Mouse (Mus musculus): ENCODE measurements around the gene Crtc2.

Crtc2 gene

DNA sequence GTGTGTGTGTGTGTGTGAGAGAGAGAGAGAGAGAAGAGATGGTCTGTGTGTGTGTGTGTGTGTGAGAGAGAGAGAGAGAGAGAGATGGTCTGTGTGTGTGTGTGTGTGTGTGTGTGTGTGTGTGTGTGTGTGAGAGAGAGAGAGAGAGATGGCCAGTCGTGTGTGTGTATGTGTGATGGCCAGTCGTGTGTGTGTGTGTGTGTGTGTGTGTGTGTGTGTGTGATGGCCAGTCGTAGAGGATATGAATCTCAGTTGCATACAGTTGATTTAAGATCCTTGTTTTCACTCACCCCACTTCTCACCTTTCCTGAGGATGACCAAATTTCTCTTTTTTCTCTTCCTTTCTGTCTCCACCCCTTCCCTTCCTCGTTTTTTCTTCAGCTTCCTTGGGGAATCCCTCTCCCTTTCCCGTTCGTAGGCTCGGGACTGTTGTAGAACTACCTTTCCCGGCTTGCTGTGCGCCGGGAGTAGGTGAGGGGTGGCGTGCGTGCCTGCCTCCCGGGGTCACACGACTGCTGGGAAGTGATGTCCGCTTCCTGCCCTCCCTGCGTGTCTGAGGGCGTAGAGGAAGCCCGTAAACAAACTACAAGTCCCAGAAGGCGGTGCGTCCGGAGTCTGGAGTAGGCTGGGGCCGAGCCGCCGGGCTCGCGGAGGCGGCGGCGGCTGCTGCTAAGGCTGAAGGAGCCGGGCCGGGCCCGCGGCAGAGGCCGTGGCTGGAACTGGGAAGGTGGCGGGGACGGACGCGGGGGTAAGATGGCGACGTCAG is at the start of gene Crtc2:
Crtc2 (plus strand) TSS at position 511 of the 766 bp plus-strand sequence.
- DNase-seq: peak; percentile 94 to 97

DNA sequence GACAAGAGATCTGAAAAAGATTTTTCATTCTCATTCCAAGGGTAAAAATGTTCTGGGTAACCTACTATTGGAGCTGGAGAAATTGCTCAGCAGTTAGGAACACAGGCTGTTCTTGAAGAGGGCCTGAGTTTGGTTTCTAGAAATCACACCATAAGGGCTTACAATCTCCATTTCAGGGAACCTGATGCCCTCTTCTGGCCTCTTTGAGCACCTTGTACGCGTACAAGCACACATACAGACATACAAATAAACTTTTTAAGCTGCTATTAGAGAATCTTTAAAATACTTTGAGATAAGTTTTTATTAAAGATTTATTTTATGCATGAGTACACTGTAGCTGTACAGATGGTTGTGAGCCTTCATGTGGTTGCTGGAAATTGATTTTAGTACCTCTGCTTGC is 49.4 kb upstream of the Crtc2 start:
- no peak for DNase-seq

DNA sequence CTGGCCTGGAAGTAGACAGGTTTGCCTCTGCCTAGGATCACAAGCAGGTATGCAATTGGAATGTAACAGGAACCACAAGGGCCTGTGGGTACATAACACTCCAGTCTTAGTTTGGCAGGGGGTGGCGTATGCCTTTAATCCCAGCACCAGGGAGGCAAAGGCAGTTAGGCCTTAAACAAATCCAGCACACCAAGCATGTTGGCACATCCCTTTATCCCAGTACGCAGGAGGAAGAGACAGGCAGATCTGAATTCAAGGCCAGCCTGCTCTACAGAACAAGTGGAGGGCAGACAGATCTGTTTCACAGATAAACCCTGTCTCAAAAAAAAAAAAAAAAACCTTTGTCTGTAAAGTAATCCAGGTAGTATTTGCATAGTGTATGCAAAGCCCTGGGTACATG is 45.3 kb upstream of the Crtc2 start:
- DNase-seq: no peak

DNA sequence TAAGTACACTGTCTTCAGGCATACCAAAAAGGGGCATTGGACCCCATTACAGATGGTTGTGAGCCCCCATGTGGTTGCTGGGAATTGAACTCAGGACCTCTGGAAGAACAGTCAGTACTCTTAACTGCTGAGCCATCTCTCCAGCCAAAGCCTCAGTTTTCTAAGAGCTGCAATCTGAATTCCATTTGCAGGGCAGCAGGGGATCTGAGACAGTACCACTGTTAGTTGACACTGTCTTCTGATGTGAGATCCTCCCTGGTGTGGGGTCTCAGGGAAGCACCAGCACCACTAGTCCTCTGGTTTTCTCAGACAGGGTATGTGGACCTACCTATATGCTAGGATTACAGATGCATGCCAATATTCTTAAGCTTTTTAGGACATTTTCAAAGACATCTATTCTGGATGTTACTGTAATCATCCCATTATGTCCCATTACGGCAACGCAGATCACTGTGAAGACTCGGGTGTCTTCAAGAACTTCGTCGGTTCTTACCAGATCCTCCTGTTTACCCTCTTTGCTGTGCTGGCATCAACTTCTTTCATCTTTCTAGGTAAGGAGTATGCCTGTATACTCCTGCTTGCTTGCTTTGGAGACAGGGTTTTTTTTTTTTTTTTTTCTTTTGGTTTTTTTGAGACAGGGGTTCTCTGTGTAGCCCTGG is 43.9 kb upstream of the Crtc2 start:
- no peak for DNase-seq

DNA sequence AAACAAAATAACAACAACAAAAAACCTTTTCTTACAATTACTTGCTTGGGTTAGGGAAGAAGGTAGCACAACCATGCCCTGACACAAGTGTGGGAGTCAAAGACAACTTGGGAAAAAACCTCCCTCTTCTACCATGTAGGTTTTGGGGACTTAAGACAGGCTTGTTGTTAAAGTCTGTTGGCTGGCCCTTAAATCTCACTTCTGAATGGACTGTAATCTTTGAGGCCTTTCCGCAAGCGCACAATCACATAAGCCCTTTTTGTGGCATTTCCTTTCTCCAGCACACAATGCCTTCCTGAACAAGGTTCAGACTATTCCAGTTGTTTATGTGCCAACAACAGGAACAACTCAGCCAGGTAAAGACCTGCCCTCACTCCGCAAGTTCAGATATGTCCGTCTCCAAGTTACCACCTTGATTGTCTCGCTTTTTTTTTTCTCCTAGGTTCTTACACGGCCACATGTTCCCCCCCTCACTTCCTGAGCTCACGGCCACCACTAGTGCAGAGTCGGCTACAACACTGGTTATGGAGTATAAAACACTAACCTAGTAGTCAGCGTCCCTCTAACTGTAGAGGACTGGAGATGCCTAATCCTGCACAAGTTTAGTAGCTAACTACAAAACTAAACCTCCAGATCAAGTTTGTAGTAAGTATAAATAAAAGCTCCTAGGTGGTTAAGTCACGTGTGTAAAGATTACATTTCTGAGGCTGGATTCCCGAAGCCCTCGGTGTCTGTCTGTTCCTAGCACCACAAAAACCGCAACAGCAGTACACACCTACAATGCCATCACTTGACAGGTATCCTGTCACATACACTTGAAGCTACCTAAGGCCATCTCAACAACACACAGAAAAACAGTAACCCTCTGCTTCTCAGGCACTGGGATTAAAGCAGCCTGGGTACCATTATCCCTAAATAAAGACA is 42.2 kb upstream of the Crtc2 start:
- DNase-seq: no peak

DNA sequence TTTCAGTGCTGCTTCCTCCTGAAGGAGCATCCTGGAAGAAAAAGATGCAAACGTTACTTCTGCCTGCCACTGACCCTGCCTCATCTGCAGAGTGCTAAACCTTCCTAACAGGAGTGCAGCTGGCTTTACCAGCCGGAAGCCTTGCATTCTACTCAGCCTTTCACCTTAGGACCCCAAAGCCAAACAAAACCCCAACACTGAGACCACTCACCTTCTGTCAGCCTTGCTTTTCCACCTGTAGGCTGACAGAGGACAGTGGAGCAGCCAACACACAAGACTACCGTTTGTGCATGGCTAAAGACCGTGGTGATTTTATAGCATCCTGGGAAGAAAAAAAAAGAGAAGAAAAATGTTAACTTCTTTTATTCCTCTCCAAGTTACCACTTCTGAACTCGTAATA is 41.2 kb upstream of the Crtc2 start:
- no peak for DNase-seq

DNA sequence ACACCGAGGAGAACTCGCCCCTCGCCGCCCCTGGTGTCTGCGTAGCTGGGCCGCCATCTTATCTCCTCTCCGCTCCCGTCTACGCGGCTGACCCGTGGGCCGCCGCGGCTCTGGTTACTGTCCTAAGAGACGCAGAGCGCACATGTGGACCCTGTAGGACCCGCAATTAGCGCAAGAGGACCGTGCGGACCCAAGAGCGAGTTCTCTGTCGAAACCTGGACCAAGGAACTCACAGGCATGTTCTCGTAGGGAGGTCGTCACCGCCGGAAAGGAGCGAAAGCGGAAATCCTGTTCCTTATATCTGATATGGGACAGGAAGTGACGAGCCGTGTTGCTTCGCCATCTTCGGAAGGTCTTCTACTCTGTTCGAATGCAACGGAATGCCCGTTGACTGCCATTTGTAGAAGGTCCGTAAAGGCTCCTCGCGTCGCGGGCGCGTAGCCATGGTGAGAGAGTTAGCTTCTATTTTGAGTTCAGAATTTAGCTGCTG is 40.5 kb upstream of the Crtc2 start, which contains the start of the genes Rps27 and Rab13:
Rps27 (minus strand) TSS at position 275 of the 490 bp plus-strand sequence.
Rab13 (plus strand) TSS at position 319 of the 490 bp plus-strand sequence.
- DNase-seq: peak; percentile 82 to 91

DNA sequence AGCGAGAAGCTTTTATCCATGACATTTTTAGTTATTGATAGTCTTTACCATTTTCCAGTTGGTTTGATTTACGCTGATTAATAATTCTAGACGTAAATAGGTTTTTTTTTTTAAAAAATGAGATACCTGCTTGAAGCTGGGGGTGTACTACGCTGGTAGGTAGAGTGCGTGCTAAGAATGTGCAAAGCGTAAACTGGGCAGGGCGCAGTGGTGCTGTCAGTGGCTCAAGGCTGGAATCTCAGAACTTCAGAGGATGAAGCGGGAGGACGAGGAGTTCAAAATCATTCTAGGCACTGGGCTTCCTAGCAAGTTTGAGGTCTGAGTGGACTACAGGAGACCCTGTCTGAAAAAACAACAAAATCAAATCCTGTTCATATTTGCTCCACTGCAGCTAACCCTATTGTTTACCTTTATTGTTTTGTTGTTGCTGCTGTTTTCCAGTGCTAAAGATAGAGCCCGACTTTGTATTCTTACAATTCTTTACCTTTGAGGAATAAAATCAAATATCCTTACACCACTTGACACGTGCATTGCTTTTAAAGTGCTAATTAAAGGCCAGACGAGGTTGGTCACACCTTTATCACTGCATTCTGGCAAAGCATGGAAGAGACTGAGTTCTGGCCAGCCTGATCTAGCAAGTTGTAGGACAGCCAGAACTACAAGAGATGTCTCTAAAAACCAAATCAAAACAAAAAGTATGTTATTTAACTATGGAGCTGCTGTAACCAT is 39.8 kb upstream of the Crtc2 start:
- DNase-seq: peak; percentile 27 to 49

DNA sequence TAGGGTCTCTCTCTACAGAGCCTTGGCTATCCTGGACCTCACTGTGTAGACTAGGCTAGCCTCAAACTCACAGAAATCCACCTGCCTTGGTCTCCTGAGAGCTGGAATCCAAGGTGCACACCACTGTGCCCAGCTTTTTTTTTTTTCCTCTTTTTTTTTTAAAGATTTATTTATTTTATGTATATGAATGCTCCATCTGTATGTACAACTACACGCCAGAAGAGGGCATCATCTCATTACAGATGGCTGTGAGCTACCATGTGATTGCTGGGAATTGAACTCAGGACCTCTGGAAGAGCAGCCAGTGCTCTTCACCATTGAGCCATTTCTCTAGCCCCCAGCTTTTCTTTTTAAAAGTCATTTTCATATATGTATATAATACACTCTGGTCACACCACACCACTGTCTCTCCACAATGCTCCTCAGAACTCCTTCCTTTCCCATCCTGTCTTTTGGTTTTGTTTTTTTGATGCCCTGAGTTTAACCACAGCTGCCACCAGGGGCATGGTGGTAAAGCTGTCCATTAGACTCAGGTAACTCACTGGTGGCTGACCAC is 38.1 kb upstream of the Crtc2 start:
- no peak for DNase-seq

DNA sequence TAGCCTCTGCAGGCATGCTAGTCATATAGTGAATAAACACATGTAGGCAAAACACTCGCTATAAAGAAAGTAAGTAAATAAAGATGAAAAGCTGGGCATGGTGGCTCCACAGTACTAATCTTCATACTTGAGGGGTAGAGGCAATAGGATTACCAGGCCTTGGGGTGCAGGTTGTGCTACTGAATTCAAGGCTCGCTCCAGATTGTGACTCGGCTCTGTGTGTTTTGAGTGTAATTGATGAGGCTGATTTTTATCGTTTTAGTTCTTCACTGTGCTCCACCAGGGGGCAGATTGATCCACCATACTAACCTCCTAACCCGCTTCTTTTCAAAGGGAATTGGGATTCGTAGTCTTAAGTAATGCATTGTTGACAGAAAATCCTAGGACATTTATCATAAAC is 33.9 kb upstream of the Crtc2 start:
- DNase-seq: peak; percentile 59 to 75

DNA sequence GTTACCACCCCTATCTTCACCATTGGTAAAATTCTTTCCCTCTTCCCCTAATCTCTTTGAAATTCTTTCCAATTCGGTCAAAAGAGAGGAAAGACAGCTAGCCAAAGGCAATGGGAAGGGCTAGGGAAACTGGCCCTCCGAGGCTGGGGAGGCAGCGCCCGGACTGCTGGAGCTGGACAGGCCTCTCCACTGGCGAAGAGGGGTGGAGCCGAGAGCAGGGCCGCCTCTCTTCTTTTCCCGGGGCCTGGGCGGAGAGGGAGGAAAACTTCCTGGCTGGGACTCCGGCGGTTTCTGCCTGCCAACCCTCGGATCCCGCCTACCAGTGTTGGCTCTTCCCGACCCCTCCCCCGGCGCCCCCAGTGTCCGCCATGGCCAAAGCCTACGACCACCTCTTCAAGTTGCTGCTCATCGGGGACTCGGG is 33.4 kb upstream of the Crtc2 start:
- DNase-seq: peak; percentile 85 to 90

DNA sequence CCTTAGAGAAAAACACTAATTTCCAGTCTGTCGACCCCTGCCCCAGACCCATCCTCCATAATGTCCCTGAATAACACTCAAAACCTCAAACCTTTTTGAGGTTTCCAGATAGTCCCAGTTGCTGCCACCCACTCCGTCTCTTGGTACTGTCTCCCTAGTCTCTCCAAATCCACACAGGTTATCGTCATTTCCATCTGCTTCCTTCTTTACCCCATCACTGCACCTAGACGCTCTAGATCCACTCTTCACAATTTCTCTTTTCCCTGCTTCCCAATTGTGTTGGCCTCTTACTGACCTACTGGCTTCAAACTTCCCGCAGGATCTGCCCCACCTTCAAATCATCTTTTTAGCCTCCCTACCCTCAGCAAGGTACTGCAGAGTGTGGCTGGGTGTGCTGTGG is 32.8 kb upstream of the Crtc2 start:
- DNase-seq: no peak

DNA sequence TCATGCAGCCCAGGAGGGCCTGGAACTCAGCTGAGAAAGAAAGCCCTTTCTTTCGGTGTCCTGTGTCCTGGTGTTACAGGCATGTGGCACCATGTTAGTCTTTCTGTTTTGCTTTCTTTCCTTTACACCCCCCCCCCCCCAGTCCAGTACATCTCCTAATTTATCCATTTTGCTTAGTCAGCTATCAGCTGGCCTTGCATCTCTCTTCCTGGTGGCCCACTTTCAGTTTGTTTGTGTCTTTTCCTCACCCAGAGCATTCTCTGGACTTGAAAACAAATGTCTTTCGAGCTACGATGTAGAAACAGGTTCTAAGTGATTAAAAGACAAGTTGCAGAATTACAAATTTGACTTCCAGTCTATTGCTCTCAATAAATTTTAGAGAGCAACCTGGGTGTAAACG is 31.5 kb upstream of the Crtc2 start:
- no peak for DNase-seq

DNA sequence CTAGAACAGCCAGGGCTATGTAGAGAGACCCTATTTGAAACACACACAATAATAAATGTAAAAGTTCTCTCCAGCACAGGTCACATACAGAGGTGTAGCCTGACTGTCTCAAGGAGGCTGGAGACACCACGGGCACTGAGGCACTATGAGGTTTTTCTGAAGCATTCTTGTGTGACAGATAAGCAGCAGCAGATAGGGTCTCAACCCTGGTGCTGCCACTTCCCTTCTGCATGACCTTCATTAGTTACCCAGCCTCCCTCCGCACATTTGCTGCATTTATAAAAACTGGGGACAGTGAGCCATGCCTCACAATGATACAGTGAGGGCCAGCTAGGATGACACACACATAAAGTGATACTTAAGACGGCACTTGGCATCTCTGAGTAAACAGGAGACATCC is 31.0 kb upstream of the Crtc2 start:
- no peak for DNase-seq

DNA sequence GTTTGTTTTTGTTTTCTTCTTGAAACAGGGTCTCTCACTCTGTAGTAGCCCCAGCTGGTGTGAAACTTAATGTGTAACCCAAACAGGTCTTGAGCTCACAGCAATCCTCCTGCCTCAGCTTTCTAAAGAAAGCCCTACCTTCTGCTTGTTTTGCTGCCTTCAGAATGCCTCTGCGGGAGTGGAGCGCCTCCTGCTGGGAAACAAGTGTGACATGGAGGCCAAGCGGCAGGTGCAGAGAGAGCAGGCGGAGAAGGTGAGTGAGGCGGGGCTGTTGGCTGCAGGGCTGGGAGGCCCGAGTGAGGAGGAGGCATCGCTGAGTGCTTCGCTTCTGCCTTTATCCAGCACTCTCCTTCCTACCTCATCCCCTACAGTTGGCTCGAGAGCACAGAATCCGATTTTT is 29.6 kb upstream of the Crtc2 start:
- no peak for DNase-seq

DNA sequence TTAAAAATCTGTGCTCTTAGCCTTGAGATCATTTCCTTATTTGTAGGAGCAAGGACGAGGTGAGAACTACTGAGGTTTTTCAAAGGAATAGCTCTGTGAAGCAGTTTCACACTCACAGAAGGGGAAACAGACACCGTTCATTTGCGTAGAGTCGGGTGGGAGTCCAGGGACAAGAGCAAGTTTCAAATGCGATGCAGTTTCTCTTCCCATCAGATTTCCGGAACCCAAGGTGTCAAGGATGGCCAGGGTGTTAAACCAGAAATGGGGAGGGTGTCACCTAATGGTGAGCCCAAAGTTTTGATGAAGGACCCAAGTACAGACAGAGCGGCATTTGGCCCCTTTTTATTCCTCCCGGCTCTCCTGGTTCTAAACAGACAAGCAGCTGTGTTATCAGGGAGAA is 22.9 kb upstream of the Crtc2 start:
- DNase-seq: no peak

DNA sequence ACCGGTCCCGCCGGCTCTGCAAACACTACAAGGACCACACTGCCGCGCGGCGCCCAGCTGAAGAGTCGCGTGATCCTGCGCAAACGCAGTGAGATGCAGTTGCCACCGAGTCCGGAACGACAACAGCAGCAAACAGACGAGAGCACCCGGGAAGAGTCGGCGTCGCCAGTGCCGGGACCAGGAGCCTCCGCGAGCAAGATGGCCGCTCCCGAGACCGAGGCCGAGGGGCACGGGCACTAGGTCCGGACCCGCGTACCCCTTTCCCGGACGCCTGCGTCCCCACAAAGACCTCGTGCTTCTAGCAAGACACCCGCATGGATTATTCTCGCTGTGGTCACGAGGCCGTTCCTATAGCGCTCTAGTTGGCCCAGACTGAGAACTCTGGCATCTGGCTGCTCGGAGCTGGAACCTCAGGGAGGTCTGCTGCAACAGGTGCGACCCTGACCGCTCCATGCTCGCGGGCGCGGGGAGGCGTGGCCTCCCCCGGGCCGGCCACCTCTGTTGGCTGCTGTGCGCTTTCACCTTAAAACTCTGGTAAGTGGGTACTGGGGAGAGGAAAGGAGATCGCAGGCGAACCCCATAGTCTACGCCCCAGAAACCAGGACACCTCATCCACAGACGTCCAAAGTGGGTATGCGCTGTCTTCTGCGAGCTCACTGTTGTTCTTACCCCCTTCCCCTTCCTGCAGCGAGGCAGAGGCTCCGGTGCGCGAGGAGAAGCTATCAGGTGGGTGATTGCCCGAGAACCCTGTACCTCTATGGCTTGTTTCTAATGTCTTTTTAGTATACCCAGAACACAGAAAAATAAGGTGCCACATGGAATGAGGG is 22.2 kb upstream of the Crtc2 start, which contains the start of gene Jtb:
Jtb (plus strand) TSS at position 91 of the 827 bp plus-strand sequence.
- peak; percentile 93 to 96 for DNase-seq

DNA sequence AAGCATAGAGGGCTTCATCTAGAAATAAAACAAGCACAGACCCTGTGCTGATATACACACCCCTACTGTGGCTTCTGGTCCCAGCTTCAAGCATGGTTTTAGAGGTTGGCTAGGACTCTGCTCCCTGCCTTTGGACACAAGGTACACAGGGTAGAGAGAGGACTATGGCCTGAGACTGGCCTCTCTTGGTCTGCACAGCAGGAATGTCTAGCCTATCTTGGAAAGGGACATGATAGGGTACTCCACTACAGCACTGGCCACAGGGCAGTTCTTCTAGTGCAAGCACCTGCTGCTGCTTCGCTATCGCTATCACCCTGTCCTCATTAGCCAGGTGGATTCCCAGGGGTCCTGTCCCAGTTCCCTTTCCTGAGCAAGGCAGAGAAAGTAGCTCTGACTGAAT is 12.7 kb upstream of the Crtc2 start:
- no peak for DNase-seq

DNA sequence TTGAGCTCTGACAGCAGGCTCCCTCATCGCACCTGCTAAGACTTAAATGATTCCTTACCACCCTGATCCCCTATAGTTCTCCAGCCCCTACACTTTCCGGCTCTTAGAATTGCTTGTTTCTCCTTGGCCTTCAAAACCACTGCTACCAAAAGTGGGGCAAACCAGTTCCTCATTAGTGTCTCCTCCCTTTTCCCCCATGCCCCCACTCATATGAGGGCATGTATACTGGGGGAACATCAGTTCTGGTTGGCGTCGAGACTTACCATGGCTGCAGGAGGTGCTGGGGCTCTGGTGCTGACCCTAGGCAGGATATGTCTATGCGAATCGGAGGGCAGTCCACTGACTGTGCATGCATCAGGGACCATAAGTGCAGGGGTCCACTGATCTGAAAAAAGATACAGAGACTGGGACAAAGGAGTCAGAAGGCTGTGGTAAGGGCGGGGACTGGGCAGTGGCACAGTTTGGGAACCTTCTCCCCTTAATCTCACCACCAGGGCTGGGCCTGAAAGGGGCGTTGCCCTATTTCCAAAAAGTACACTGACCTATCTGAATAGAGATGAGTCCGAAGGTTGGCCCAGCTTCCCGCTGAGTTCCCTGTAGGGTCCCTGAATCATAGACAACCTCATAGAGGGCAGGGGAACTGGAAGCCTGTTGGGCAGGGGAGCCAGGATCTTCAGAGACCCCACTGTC is 12.1 kb upstream of the Crtc2 start:
- no peak for DNase-seq
